Comparison of ENCODE assay signal across 11 mouse cellular contexts in genomic region chr15:97832764-97833479, GRCm38 (mm10). TPM values are rescaled to one million over a fixed set of nuclear protein-coding genes. Genes with fewer than 3 reads are reported as not detected.
DNase-seq lines count a peak whose midpoint lies in the region; ATAC-seq and TF ChIP-seq lines count a peak whose summit lies in the region.
"Had no signal": no experiment of that assay in that cellular context is flagged by ENCODE, and none has a peak within 500 bp of the region (broad histone marks: within the 10 kb centered on the region; RNA-seq: fewer than 3 reads in every experiment).

No protein-coding gene starts in this region.

- no peak for DNase-seq in heart, adult 9 months (ENCODE audit: low spot score in 2 of 2)
- no peak for DNase-seq in liver, postnatal 0 days
- no peak for DNase-seq in retina, embryonic 14.5 days (ENCODE audit: low spot score)
- DNase-seq in frontal cortex, postnatal 10 days (ENCODE audit: low spot score in 2 of 2): no peak
- DNase-seq: gastrocnemius, postnatal 10 days; left cerebral cortex, postnatal 4 days had no signal

- no peak for TF ChIP-seq EP300 in liver, postnatal 0 days (IDR thresholded peaks at IDR 0.05; ENCODE audit: low read depth)

- no peaks in the 10 kb centered on the region for H3K9me3 ChIP-seq in heart, embryonic 12.5 days (replicated peaks)
- H3K9me3 ChIP-seq in liver, embryonic 15.5 days (replicated peaks): no peaks in the 10 kb centered on the region
- H3K9me3 ChIP-seq in liver, postnatal 0 days (ENCODE audit: low read length): no peaks in the 10 kb centered on the region

- H3K4me2 ChIP-seq in heart, embryonic 12.5 days: peak overlapping the region; percentile 90
- H3K4me2 ChIP-seq in liver, embryonic 15.5 days: 0 out of 2 replicates have a peak overlapping the region, but pooled peaks have one; percentile 93
- H3K4me2 ChIP-seq in liver, postnatal 0 days (ENCODE audit: low read depth, low read length): no peak overlapping the region

- no peak overlapping the region for H3K4me3 ChIP-seq in heart, embryonic 12.5 days
- H3K4me3 ChIP-seq in liver, embryonic 15.5 days (replicated peaks): no peak overlapping the region
- H3K4me3 ChIP-seq in liver, postnatal 0 days (ENCODE audit: low read depth, low read length): no peak overlapping the region
- no peak overlapping the region for H3K4me3 ChIP-seq in brown adipose tissue, adult 24 weeks (ENCODE audit: insufficient read depth, low read depth, low read length)

- no peaks in the 10 kb centered on the region for H3K27me3 ChIP-seq in heart, embryonic 12.5 days (replicated peaks)
- peaks cover 53% of the 10 kb centered on the region for H3K27me3 ChIP-seq in liver, embryonic 15.5 days
- H3K27me3 ChIP-seq in liver, postnatal 0 days (ENCODE audit: insufficient read depth, low read length): peaks cover 17% of the 10 kb centered on the region; the same call in 1 of the 2 replicates

- peaks cover 63% of the 10 kb centered on the region for H3K4me1 ChIP-seq in heart, embryonic 12.5 days (replicated peaks)
- H3K4me1 ChIP-seq in liver, embryonic 15.5 days (replicated peaks): peaks cover 69% of the 10 kb centered on the region
- H3K4me1 ChIP-seq in liver, postnatal 0 days (ENCODE audit: insufficient read depth): peaks cover 40% of the 10 kb centered on the region
- peaks cover 16% of the 10 kb centered on the region for H3K4me1 ChIP-seq in brown adipose tissue, adult 24 weeks (ENCODE audit: control insufficient read depth, insufficient read depth, insufficient read length, low read length)

- no peaks in the 10 kb centered on the region for H3K36me3 ChIP-seq in heart, embryonic 12.5 days
- no peaks in the 10 kb centered on the region for H3K36me3 ChIP-seq in liver, embryonic 15.5 days (replicated peaks)
- no peaks in the 10 kb centered on the region for H3K36me3 ChIP-seq in liver, postnatal 0 days (replicated peaks; ENCODE audit: insufficient read depth, low read length)

- no peak for ATAC-seq in heart, embryonic 12.5 days (ENCODE audit: insufficient number of reproducible peaks, low FRiP score)
- no peak for ATAC-seq in liver, embryonic 15.5 days (ENCODE audit: insufficient read depth)
- ATAC-seq in liver, postnatal 0 days: no peak
- ATAC-seq in megakaryocyte, adult 5-6 weeks (ENCODE audit: poor library complexity, severe bottlenecking): peak; percentile 25; the same call in 1 of the 2 replicates
- ATAC-seq: activated CD4-positive, CD25-positive, alpha-beta regulatory T cell, adult 4 months had no signal

- peak overlapping the region; percentile 60 for H3K27ac ChIP-seq in heart, embryonic 12.5 days (ENCODE audit: poor library complexity, severe bottlenecking)
- 0 out of 2 replicates have a peak overlapping the region, but pooled peaks have one; percentile 71 for H3K27ac ChIP-seq in liver, embryonic 15.5 days (replicated peaks)
- no peak overlapping the region for H3K27ac ChIP-seq in liver, postnatal 0 days (ENCODE audit: low read depth)
- H3K27ac ChIP-seq in brown adipose tissue, adult 24 weeks (replicated peaks; ENCODE audit: low read depth, low read length): peak overlapping the region; percentile 82

- TF ChIP-seq CTCF in liver, postnatal 0 days (IDR thresholded peaks at IDR 0.05; ENCODE audit: low read depth): no peak

- H3K9ac ChIP-seq in heart, embryonic 12.5 days: 0 out of 2 replicates have a peak overlapping the region, but pooled peaks have one; percentile 100
- H3K9ac ChIP-seq in liver, embryonic 15.5 days: no peak overlapping the region
- H3K9ac ChIP-seq in liver, postnatal 0 days (replicated peaks): no peak overlapping the region

- 55% methylated on average over 9 of the region's 9 CpGs for WGBS in heart, embryonic 12.5 days
- WGBS in liver, embryonic 15.5 days (ENCODE audit: insufficient replicate concordance): 38% methylated on average over 9 of the region's 9 CpGs
- 38% methylated on average over 9 of the region's 9 CpGs for WGBS in liver, postnatal 0 days (ENCODE audit: insufficient replicate concordance)

RNA-seq across cellular contexts. Expression of gene Hdac7, which starts 11.4 kb away (rescaled TPM):
- polyA plus RNA-seq in heart, embryonic 12.5 days (2016; fragmentation: Nextera tagmentation; extraction: Ambion mirVana): 27.4 and 27.8 TPM in 2 replicates
- 5.7 and 6.5 TPM in 2 replicates for polyA plus RNA-seq in liver, embryonic 15.5 days (2015; fragmentation: Nextera tagmentation; extraction: Ambion mirVana)
- polyA plus RNA-seq in liver, postnatal 0 days (2015; fragmentation: Nextera tagmentation; extraction: Ambion mirVana): 5.3 TPM in 2 replicates
- polyA plus RNA-seq in brown adipose tissue, adult 24 weeks (2012; ENCODE audit: insufficient read depth, insufficient read length, missing spikeins): 10.0 and 10.2 TPM in 2 replicates
- total RNA-seq in megakaryocyte, adult 5-6 weeks (2015): 15.6 and 17.2 TPM in 2 replicates
- total RNA-seq in megakaryocyte, adult 5-6 weeks (2017): 5.7 and 6.2 TPM in 2 replicates

RNA-seq across cellular contexts. Expression of gene Slc48a1, which starts 54.6 kb away (rescaled TPM):
- polyA plus RNA-seq in heart, embryonic 12.5 days (2016; fragmentation: Nextera tagmentation; extraction: Ambion mirVana): 52.9 and 55.0 TPM in 2 replicates
- polyA plus RNA-seq in liver, embryonic 15.5 days (2015; fragmentation: Nextera tagmentation; extraction: Ambion mirVana): 101 and 106 TPM in 2 replicates
- polyA plus RNA-seq in liver, postnatal 0 days (2015; fragmentation: Nextera tagmentation; extraction: Ambion mirVana): 59.0 and 61.1 TPM in 2 replicates
- polyA plus RNA-seq in brown adipose tissue, adult 24 weeks (2012; ENCODE audit: insufficient read depth, insufficient read length, missing spikeins): 70.5 and 79.9 TPM in 2 replicates
- total RNA-seq in megakaryocyte, adult 5-6 weeks (2015): 42.3 and 47.1 TPM in 2 replicates
- 33.1 and 33.5 TPM in 2 replicates for total RNA-seq in megakaryocyte, adult 5-6 weeks (2017)
